24 mouse cellular contexts compared by ENCODE assay signal in the genomic region with DNA sequence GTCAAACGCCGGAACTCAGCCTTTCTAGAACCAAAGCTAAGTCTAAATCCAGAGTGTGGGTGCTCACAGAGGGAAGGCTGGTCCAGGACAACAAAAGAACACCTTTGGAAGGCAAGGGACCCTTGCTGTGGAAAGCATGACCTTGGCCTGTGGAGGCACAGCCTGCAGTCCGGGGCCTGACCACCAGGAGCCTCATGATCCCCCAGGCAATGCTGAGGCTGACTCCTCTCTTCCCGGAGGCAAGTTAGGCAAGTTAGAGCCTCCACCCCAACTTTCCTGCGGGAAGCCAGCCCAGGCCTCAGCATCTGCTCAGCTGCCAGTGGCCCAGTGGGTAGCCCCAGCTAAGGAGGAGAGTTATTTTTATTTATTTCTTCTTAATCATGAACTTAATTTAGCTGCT. TPM values are rescaled to one million over a fixed set of nuclear protein-coding genes. Genes with fewer than 3 reads are reported as not detected.
DNase-seq lines count a peak whose midpoint lies in the region; ATAC-seq and TF ChIP-seq lines count a peak whose summit lies in the region.
"Had no signal": no experiment of that assay in that cellular context is flagged by ENCODE, and none has a peak within 500 bp of the region (broad histone marks: within the 10 kb centered on the region; RNA-seq: fewer than 3 reads in every experiment).

No protein-coding gene starts in this region.

- H3K27ac ChIP-seq in liver, embryonic 14.5 days, result no peak overlapping the region
- no peak overlapping the region for H3K27ac ChIP-seq in liver, embryonic 11.5 days (ENCODE audit: low read depth, low read length)
- H3K27ac ChIP-seq in kidney, embryonic 15.5 days, result no peak overlapping the region
- H3K27ac ChIP-seq: embryonic facial prominence, embryonic 10.5 days; forebrain, embryonic 13.5 days; heart, embryonic 15.5 days; hindbrain, embryonic 10.5 days; hindbrain, embryonic 15.5 days had no signal

- WGBS in liver, embryonic 14.5 days (ENCODE audit: insufficient replicate concordance), result 30% methylated on average over 5 of the region's 5 CpGs
- WGBS in liver, embryonic 11.5 days, result 32% methylated on average over 5 of the region's 5 CpGs
- 50% methylated on average over 5 of the region's 5 CpGs for WGBS in kidney, embryonic 15.5 days

- H3K36me3 ChIP-seq in liver, embryonic 14.5 days (replicated peaks; ENCODE audit: control insufficient read depth, insufficient read depth, low read depth), result no peaks in the 10 kb centered on the region
- H3K36me3 ChIP-seq in liver, embryonic 11.5 days (ENCODE audit: control insufficient read depth, insufficient read depth, low read length), result no peaks in the 10 kb centered on the region
- H3K36me3 ChIP-seq in kidney, embryonic 15.5 days, result no peaks in the 10 kb centered on the region
- H3K36me3 ChIP-seq: embryonic facial prominence, embryonic 10.5 days; heart, embryonic 15.5 days; hindbrain, embryonic 10.5 days; hindbrain, embryonic 15.5 days had no signal

- no peaks in the 10 kb centered on the region for H3K4me1 ChIP-seq in liver, embryonic 14.5 days (replicated peaks; ENCODE audit: control insufficient read depth in 2 of 2, insufficient read depth in 2 of 2, low read length in 1 of 2)
- H3K4me1 ChIP-seq in liver, embryonic 11.5 days (replicated peaks; ENCODE audit: control insufficient read depth, insufficient read depth, low read length), result no peaks in the 10 kb centered on the region
- H3K4me1 ChIP-seq in kidney, embryonic 15.5 days, result no peaks in the 10 kb centered on the region

- DNase-seq in adrenal gland, postnatal 14 days, result peak; percentile 1
- no peak for DNase-seq in adrenal gland, postnatal 4 days (ENCODE audit: low spot score in 2 of 2)
- no peak for DNase-seq in liver, embryonic 14.5 days (ENCODE audit: low read depth in 3 of 3, low spot score in 3 of 3)
- no peak for DNase-seq in liver, embryonic 11.5 days (ENCODE audit: low spot score)
- peak; percentile 40 for DNase-seq in R1 (ENCODE audit: low read depth, low spot score)
- no peak for DNase-seq in embryo, embryonic 10 days (ENCODE audit: low spot score)
- DNase-seq: adrenal gland, adult 8-10 months; B cell, adult 2 months; cerebellum, adult 11-12 months; cerebellum, adult 9-10 months; cerebellum, postnatal 25 days; gastrocnemius, postnatal 36 days; heart, adult 18-20 months had no signal

- no peak for ATAC-seq in liver, embryonic 14.5 days (ENCODE audit: insufficient read depth)
- no peak for ATAC-seq in liver, embryonic 11.5 days (replicated peaks; ENCODE audit: low FRiP score)
- ATAC-seq in megakaryocyte progenitor cell, adult 5-6 weeks (replicated peaks; ENCODE audit: poor library complexity), result 0 out of 2 replicates have a peak, but pooled peaks have one; percentile 29
- no peak for ATAC-seq in kidney, embryonic 15.5 days (replicated peaks; ENCODE audit: low FRiP score)
- ATAC-seq: CD4-positive, CD25-positive, alpha-beta regulatory T cell, adult 4 months; forebrain, embryonic 13.5 days; inflammation-experienced regulatory T-cells, adult 6 months; Patski had no signal

- H3K27me3 ChIP-seq in liver, embryonic 14.5 days (ENCODE audit: control insufficient read depth, insufficient read depth, low read length), result peaks cover 8% of the 10 kb centered on the region
- peaks cover 16% of the 10 kb centered on the region for H3K27me3 ChIP-seq in liver, embryonic 11.5 days (replicated peaks; ENCODE audit: control insufficient read depth, insufficient read depth, low read length)
- peaks cover 72% of the 10 kb centered on the region for H3K27me3 ChIP-seq in kidney, embryonic 15.5 days

- no peak overlapping the region for H3K4me2 ChIP-seq in liver, embryonic 14.5 days (ENCODE audit: low read depth)
- H3K4me2 ChIP-seq in liver, embryonic 11.5 days, result no peak overlapping the region
- no peak overlapping the region for H3K4me2 ChIP-seq in kidney, embryonic 15.5 days
- H3K4me2 ChIP-seq: forebrain, embryonic 13.5 days; heart, embryonic 11.5 days; heart, embryonic 15.5 days; hindbrain, embryonic 15.5 days had no signal

- H3K9ac ChIP-seq in liver, embryonic 14.5 days (replicated peaks), result no peak overlapping the region
- H3K9ac ChIP-seq in liver, embryonic 11.5 days (ENCODE audit: low read depth, low read length), result no peak overlapping the region
- H3K9ac ChIP-seq in kidney, embryonic 15.5 days, result no peak overlapping the region
- H3K9ac ChIP-seq: forebrain, embryonic 13.5 days; heart, embryonic 15.5 days; hindbrain, embryonic 15.5 days had no signal

- TF ChIP-seq EP300 in liver, embryonic 14.5 days (IDR thresholded peaks at IDR 0.05; ENCODE audit: low read depth), result no peak

- 0 out of 2 replicates have a peak, but pooled peaks have one; percentile 7 for TF ChIP-seq CTCF in liver, embryonic 14.5 days (IDR thresholded peaks at IDR 0.05; ENCODE audit: low read depth)

- no peak overlapping the region for H3K4me3 ChIP-seq in liver, embryonic 14.5 days (ENCODE audit: insufficient read depth in 1 of 2, low read depth in 2 of 2, low read length in 2 of 2)
- no peak overlapping the region for H3K4me3 ChIP-seq in liver, embryonic 11.5 days (ENCODE audit: low read depth, low read length)
- no peak overlapping the region for H3K4me3 ChIP-seq in kidney, embryonic 15.5 days (replicated peaks)
- H3K4me3 ChIP-seq: embryonic facial prominence, embryonic 10.5 days; forebrain, embryonic 13.5 days; heart, embryonic 15.5 days; hindbrain, embryonic 10.5 days; hindbrain, embryonic 15.5 days had no signal

- no peaks in the 10 kb centered on the region for H3K9me3 ChIP-seq in liver, embryonic 14.5 days (ENCODE audit: control insufficient read depth, low read length)
- H3K9me3 ChIP-seq in liver, embryonic 11.5 days (ENCODE audit: control insufficient read depth, low read length), result no peaks in the 10 kb centered on the region
- H3K9me3 ChIP-seq in kidney, embryonic 15.5 days (replicated peaks), result no peaks in the 10 kb centered on the region
- H3K9me3 ChIP-seq: embryonic facial prominence, embryonic 10.5 days; forebrain, embryonic 13.5 days; heart, embryonic 15.5 days; hindbrain, embryonic 10.5 days; hindbrain, embryonic 15.5 days had no signal

RNA-seq across cellular contexts. Expression of a gene that starts 9.4 kb away (rescaled TPM):
- total RNA-seq in adrenal gland, postnatal 14 days (2021), result 21.0 and 23.4 TPM in 2 replicates
- total RNA-seq in adrenal gland, postnatal 4 days (2021), result 10 to 100 TPM; 17.5 to 24.6 TPM
- polyA plus RNA-seq in liver, embryonic 14.5 days (2012; rRNA removed), result 2.0 and 2.2 TPM in 2 replicates
- 2.3 and 2.6 TPM in 2 replicates for polyA plus RNA-seq in liver, embryonic 14.5 days (2014; fragmentation: Nextera tagmentation; extraction: Ambion mirVana)
- polyA plus RNA-seq in liver, embryonic 11.5 days (2014; fragmentation: Nextera tagmentation; extraction: Ambion mirVana), result 4.5 and 5.0 TPM in 2 replicates
- total RNA-seq in megakaryocyte progenitor cell, adult 5-6 weeks (2015), result 0.39 and 0.83 TPM in 2 replicates
- 0.08 and 0.14 TPM in 2 replicates for total RNA-seq in megakaryocyte progenitor cell, adult 5-6 weeks (2017)
- polyA plus RNA-seq in kidney, embryonic 15.5 days (2015; fragmentation: Nextera tagmentation; extraction: Ambion mirVana), result 36.2 and 38.0 TPM in 2 replicates
- polyA plus RNA-seq: inflammation-experienced regulatory T-cells, adult 6 months had no signal

RNA-seq across cellular contexts. Expression of a gene that starts 42.3 kb away (rescaled TPM):
- total RNA-seq in adrenal gland, postnatal 14 days (2021), result 3.5 and 5.0 TPM in 2 replicates
- total RNA-seq in adrenal gland, postnatal 4 days (2021), result under 1 TPM; 0.90 TPM
- polyA plus RNA-seq in liver, embryonic 14.5 days (2012; rRNA removed), result 5.3 and 5.5 TPM in 2 replicates
- polyA plus RNA-seq in liver, embryonic 14.5 days (2014; fragmentation: Nextera tagmentation; extraction: Ambion mirVana), result 7.0 and 8.0 TPM in 2 replicates
- 8.4 and 8.6 TPM in 2 replicates for polyA plus RNA-seq in liver, embryonic 11.5 days (2014; fragmentation: Nextera tagmentation; extraction: Ambion mirVana)
- not detected in 2 replicates for total RNA-seq in megakaryocyte progenitor cell, adult 5-6 weeks (2015)
- not detected in 2 replicates for total RNA-seq in megakaryocyte progenitor cell, adult 5-6 weeks (2017)
- 0.40 and 0.93 TPM in 2 replicates for polyA plus RNA-seq in kidney, embryonic 15.5 days (2015; fragmentation: Nextera tagmentation; extraction: Ambion mirVana)
- polyA plus RNA-seq: CD4-positive, CD25-positive, alpha-beta regulatory T cell, adult 4 months; forebrain, embryonic 13.5 days; hindbrain, embryonic 15.5 days; inflammation-experienced regulatory T-cells, adult 6 months had no signal

Comparison
In these comparisons a context has a peak if more than half of its experiments do, and no peak if none do; other contexts are left out.
1. DNase-seq: peak in adrenal gland, postnatal 14 days (single experiment) and R1 (single experiment); none in adrenal gland, postnatal 4 days (0 of 2), liver, embryonic 14.5 days (0 of 3), liver, embryonic 11.5 days (single experiment) and embryo, embryonic 10 days (single experiment).
2. RNA of a gene that starts 9.4 kb away (total RNA-seq): 17.5 to 24.6 TPM in adrenal gland, postnatal 4 days and 21.0 to 23.4 TPM in adrenal gland, postnatal 14 days; 0.08 to 0.83 TPM in megakaryocyte progenitor cell, adult 5-6 weeks; every median in the first group is over 10 times any median in the second.